Mouse (Mus musculus) MEL (cell line): ENCODE measurements around the gene Arhgef2.

Source experiments
- CTCF ChIP-seq, 3 experiments: IDR thresholded peaks in 2 of 3; conservative IDR thresholded peaks in 1 of 3; 2 replicates each; pipeline ENCODE4 v1.5.1; 2011 to 2012; ENCODE audit warnings: low read length in 3 of 3, low read depth in 2 of 3, mild to moderate bottlenecking in 2 of 3, improper control_type of control experiment in 1 of 3, inconsistent platforms in 1 of 3, mixed read lengths in 1 of 3, moderate library complexity in 1 of 3; ENCODE audit not compliant: control insufficient read depth in 1 of 3, insufficient read depth in 1 of 3, poor library complexity in 1 of 3, severe bottlenecking in 1 of 3
- ELF1 ChIP-seq: IDR thresholded peaks from 2 replicates; pipeline ENCODE4 v1.6.1; 2014; ENCODE audit warnings: low read depth, mild to moderate bottlenecking, inconsistent platforms, low read length, improper control_type of control experiment, moderate library complexity
- ETS1 ChIP-seq: IDR thresholded peaks from 2 replicates; pipeline ENCODE4 v1.6.1; 2012; ENCODE audit warnings: low read depth, mild to moderate bottlenecking, inconsistent platforms, low read length, improper control_type of control experiment, moderate library complexity
- NRF1 ChIP-seq: IDR thresholded peaks from 2 replicates; pipeline ENCODE4 v1.6.1; 2014; ENCODE audit warnings: low read depth, mild to moderate bottlenecking, inconsistent platforms, low read length, improper control_type of control experiment, moderate library complexity; ENCODE audit not compliant: poor library complexity, insufficient read depth, severe bottlenecking
- POLR2A ChIP-seq, 2 experiments: IDR thresholded peaks; 2 replicates each; pipeline ENCODE4 v1.6.1; 2011 to 2012; ENCODE audit warnings: low read length in 2 of 2, mild to moderate bottlenecking in 2 of 2, control low read depth in 1 of 2, improper control_type of control experiment in 1 of 2, low read depth in 1 of 2, moderate library complexity in 1 of 2; ENCODE audit not compliant: control insufficient read depth in 1 of 2, insufficient read depth in 1 of 2, poor library complexity in 1 of 2
- USF2 ChIP-seq, 2 experiments: IDR thresholded peaks; 2 replicates each; pipeline ENCODE4 v1.6.1; 2011 to 2012; ENCODE audit warnings: improper control_type of control experiment in 2 of 2, low read length in 2 of 2, borderline replicate concordance in 1 of 2, inconsistent platforms in 1 of 2, low read depth in 1 of 2, mild to moderate bottlenecking in 1 of 2; ENCODE audit not compliant: insufficient read depth in 1 of 2

GRCm38 (mm10) chr3:88604863-88605262, 903 bp upstream of the Arhgef2 start:
- TF ChIP-seq ELF1 (no peak), NRF1 (no peak), ETS1 (no peak), CTCF (IDR thresholded peaks at IDR 0.05 in 2 of 3, conservative IDR thresholded peaks at IDR 0.05 in 1 of 3; ENCODE audit: control insufficient read depth in 1 of 3, insufficient read depth in 1 of 3, low read depth in 2 of 3, low read length in 3 of 3, poor library complexity in 1 of 3, severe bottlenecking in 1 of 3) (no peak), POLR2A (IDR thresholded peaks at IDR 0.05; ENCODE audit: control insufficient read depth in 1 of 2, insufficient read depth in 1 of 2, low read depth in 1 of 2, low read length in 2 of 2, poor library complexity in 1 of 2) (no peak), USF2 (IDR thresholded peaks at IDR 0.05; ENCODE audit: borderline replicate concordance in 1 of 2, insufficient read depth in 1 of 2, low read depth in 1 of 2, low read length in 2 of 2) (no peak)
